Mouse (Mus musculus): ENCODE measurements at regions not wholly inside any gene's neighbourhood (a gene's known extent, or its start where the extent isn't known, plus 50 kb on each side); places are given as distances from the start of the nearest gene placed in this dataset.

- no peak for TF ChIP-seq POLR2A (IDR thresholded peaks at IDR 0.05; ENCODE audit: borderline replicate concordance, low read depth, low read length)
- no peak for TF ChIP-seq CTCF (IDR thresholded peaks at IDR 0.05; ENCODE audit: low read depth, low read length)
- Histone ChIP-seq H3K4me1 (ENCODE audit: control insufficient read depth, insufficient read depth, low read length) (no peaks in the 10 kb centered on the region; the same call in 1 of the 2 replicates), H3K27ac (ENCODE audit: insufficient read depth, low read depth, low read length) (no peak overlapping the region), H3K4me3 (ENCODE audit: insufficient read depth, low read length) (no peak overlapping the region)
Observed at GRCm38 (mm10) chr7:83429929-83430556, 154.7 kb upstream of the Tmc3 start.

GRCm38 (mm10) chr7:83431094-83431493, 153.6 kb upstream of the Tmc3 start:
- H3K4me1 ChIP-seq (ENCODE audit: control insufficient read depth, insufficient read depth, low read length) = no peaks in the 10 kb centered on the region; the same call in 1 of the 2 replicates
- H3K4me3 ChIP-seq (ENCODE audit: insufficient read depth, low read length) = no peak overlapping the region
- no peak for TF ChIP-seq POLR2A (IDR thresholded peaks at IDR 0.05; ENCODE audit: borderline replicate concordance, low read depth, low read length)
- TF ChIP-seq CTCF (IDR thresholded peaks at IDR 0.05; ENCODE audit: low read depth, low read length) = no peak
- no peak overlapping the region for H3K27ac ChIP-seq (ENCODE audit: insufficient read depth, low read depth, low read length)

- H3K4me1 ChIP-seq (ENCODE audit: control insufficient read depth, insufficient read depth, low read length) = no peaks in the 10 kb centered on the region; the same call in 1 of the 2 replicates
- TF ChIP-seq CTCF (IDR thresholded peaks at IDR 0.05; ENCODE audit: low read depth, low read length) (no peak), POLR2A (IDR thresholded peaks at IDR 0.05; ENCODE audit: borderline replicate concordance, low read depth, low read length) (no peak)
- H3K4me3 ChIP-seq (ENCODE audit: insufficient read depth, low read length) = no peak overlapping the region
- H3K27ac ChIP-seq (ENCODE audit: insufficient read depth, low read depth, low read length) = no peak overlapping the region
Observed at GRCm38 (mm10) chr7:83432843-83433242, 151.9 kb upstream of the Tmc3 start.

- TF ChIP-seq CTCF (IDR thresholded peaks at IDR 0.05; ENCODE audit: low read depth, low read length) = no peak
- TF ChIP-seq POLR2A (IDR thresholded peaks at IDR 0.05; ENCODE audit: borderline replicate concordance, low read depth, low read length) = no peak
- Histone ChIP-seq H3K4me1 (ENCODE audit: control insufficient read depth, insufficient read depth, low read length) (peaks cover 2% of the 10 kb centered on the region; the same call in 1 of the 2 replicates), H3K27ac (ENCODE audit: insufficient read depth, low read depth, low read length) (no peak overlapping the region), H3K4me3 (ENCODE audit: insufficient read depth, low read length) (no peak overlapping the region)
Observed at GRCm38 (mm10) chr7:83433959-83434715, 150.6 kb upstream of the Tmc3 start.

GRCm38 (mm10) chr7:83438538-83439393, 146.0 kb upstream of the Tmc3 start:
- Histone ChIP-seq H3K4me3 (ENCODE audit: insufficient read depth, low read length) (no peak overlapping the region), H3K27ac (ENCODE audit: insufficient read depth, low read depth, low read length) (no peak overlapping the region), H3K4me1 (ENCODE audit: control insufficient read depth, insufficient read depth, low read length) (0 out of 2 replicates have a peak, but pooled peaks cover 2% of the 10 kb centered on the region)
- TF ChIP-seq CTCF (IDR thresholded peaks at IDR 0.05; ENCODE audit: low read depth, low read length) (no peak), POLR2A (IDR thresholded peaks at IDR 0.05; ENCODE audit: borderline replicate concordance, low read depth, low read length) (no peak)

- TF ChIP-seq POLR2A (IDR thresholded peaks at IDR 0.05; ENCODE audit: borderline replicate concordance, low read depth, low read length) = no peak
- TF ChIP-seq CTCF (IDR thresholded peaks at IDR 0.05; ENCODE audit: low read depth, low read length) = no peak
- H3K4me1 ChIP-seq (ENCODE audit: control insufficient read depth, insufficient read depth, low read length) = no peaks in the 10 kb centered on the region
- no peak overlapping the region for H3K4me3 ChIP-seq (ENCODE audit: insufficient read depth, low read length)
- H3K27ac ChIP-seq (ENCODE audit: insufficient read depth, low read depth, low read length) = no peak overlapping the region
Observed at GRCm38 (mm10) chr7:83443596-83444278, 141.0 kb upstream of the Tmc3 start.

- H3K27ac ChIP-seq (ENCODE audit: insufficient read depth, low read depth, low read length) = no peak overlapping the region
- TF ChIP-seq CTCF (IDR thresholded peaks at IDR 0.05; ENCODE audit: low read depth, low read length) (no peak), POLR2A (IDR thresholded peaks at IDR 0.05; ENCODE audit: borderline replicate concordance, low read depth, low read length) (no peak)
- H3K4me3 ChIP-seq (ENCODE audit: insufficient read depth, low read length) = no peak overlapping the region
- no peaks in the 10 kb centered on the region for H3K4me1 ChIP-seq (ENCODE audit: control insufficient read depth, insufficient read depth, low read length)
Observed at GRCm38 (mm10) chr7:83444279-83444615, 140.5 kb upstream of the Tmc3 start.

- TF ChIP-seq POLR2A (IDR thresholded peaks at IDR 0.05; ENCODE audit: borderline replicate concordance, low read depth, low read length) (no peak), CTCF (IDR thresholded peaks at IDR 0.05; ENCODE audit: low read depth, low read length) (no peak)
- Histone ChIP-seq H3K27ac (ENCODE audit: insufficient read depth, low read depth, low read length) (no peak overlapping the region), H3K4me3 (ENCODE audit: insufficient read depth, low read length) (no peak overlapping the region), H3K4me1 (ENCODE audit: control insufficient read depth, insufficient read depth, low read length) (no peaks in the 10 kb centered on the region)
Observed at GRCm38 (mm10) chr7:83445181-83445926, 139.4 kb upstream of the Tmc3 start.

- no peak for TF ChIP-seq POLR2A (IDR thresholded peaks at IDR 0.05; ENCODE audit: borderline replicate concordance, low read depth, low read length)
- TF ChIP-seq CTCF (IDR thresholded peaks at IDR 0.05; ENCODE audit: low read depth, low read length) = no peak
- no peaks in the 10 kb centered on the region for H3K4me1 ChIP-seq (ENCODE audit: control insufficient read depth, insufficient read depth, low read length)
- no peak overlapping the region for H3K27ac ChIP-seq (ENCODE audit: insufficient read depth, low read depth, low read length)
- no peak overlapping the region for H3K4me3 ChIP-seq (ENCODE audit: insufficient read depth, low read length)
Observed at GRCm38 (mm10) chr7:83450346-83450745, 134.4 kb upstream of the Tmc3 start.

Data from bone marrow macrophage, adult 2 months (primary cell).